Comparison of ENCODE assay signal across 18 mouse cellular contexts in the genomic region with DNA sequence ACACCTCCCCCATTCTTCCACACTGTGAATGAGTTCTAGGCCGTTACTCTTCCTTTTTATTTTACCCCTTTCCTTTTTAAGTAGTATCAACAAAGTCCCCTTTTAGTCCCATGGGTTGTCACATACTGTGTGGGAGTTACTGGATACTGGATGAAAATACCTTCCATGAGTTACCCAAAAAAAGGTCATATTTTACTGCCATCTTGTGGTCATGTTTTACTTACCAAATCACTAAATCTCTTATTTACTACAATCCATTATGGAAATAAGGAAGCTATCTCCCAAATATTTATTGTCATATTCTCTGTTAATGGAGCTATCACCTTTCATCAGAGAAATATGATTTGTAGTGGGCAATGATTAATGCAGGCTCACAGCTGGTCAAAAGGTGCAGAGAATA.
A peak's percentile ranks its signal among the peaks of the same experiment; 100 is the strongest.
DNase-seq lines count a peak whose midpoint lies in the region; ATAC-seq and TF ChIP-seq lines count a peak whose summit lies in the region.
"Had no signal": no experiment of that assay in that cellular context is flagged by ENCODE, and none has a peak within 500 bp of the region (broad histone marks: within the 10 kb centered on the region; RNA-seq: fewer than 3 reads in every experiment).

No protein-coding gene starts in this region.

- no peak overlapping the region for H3K4me3 ChIP-seq in forebrain, embryonic 14.5 days (ENCODE audit: low read depth, low read length)
- no peak overlapping the region for H3K4me3 ChIP-seq in forebrain, embryonic 13.5 days
- no peak overlapping the region for H3K4me3 ChIP-seq in left cerebral cortex, adult 2 months
- no peak overlapping the region for H3K4me3 ChIP-seq in MEL (ENCODE audit: control insufficient read depth in 1 of 2, insufficient read depth in 1 of 2, low read depth in 2 of 2, low read length in 2 of 2)
- H3K4me3 ChIP-seq: heart, embryonic 12.5 days; limb, embryonic 13.5 days; neural tube, embryonic 12.5 days had no signal

- peak; percentile 36 for TF ChIP-seq CTCF in left cerebral cortex, adult 2 months (IDR thresholded peaks at IDR 0.05)
- peak in 1 of 3 experiments; percentile 58; a peak in 2 of 6 replicates for TF ChIP-seq CTCF in MEL (IDR thresholded peaks at IDR 0.05 in 2 of 3, conservative IDR thresholded peaks at IDR 0.05 in 1 of 3; ENCODE audit: control insufficient read depth in 1 of 3, insufficient read depth in 1 of 3, low read depth in 2 of 3, low read length in 3 of 3, poor library complexity in 1 of 3, severe bottlenecking in 1 of 3)
- no peak for TF ChIP-seq CTCF in brain, embryonic 14.5 days (IDR thresholded peaks at IDR 0.05; ENCODE audit: borderline replicate concordance, extremely low read depth, insufficient read depth, insufficient read length)

- peak; percentile 72 for TF ChIP-seq RAD21 in MEL (IDR thresholded peaks at IDR 0.05; ENCODE audit: low read depth, low read length)

- H3K4me1 ChIP-seq in forebrain, embryonic 14.5 days (ENCODE audit: control insufficient read depth, insufficient read depth, low read length) = no peaks in the 10 kb centered on the region
- no peaks in the 10 kb centered on the region for H3K4me1 ChIP-seq in forebrain, embryonic 13.5 days
- no peaks in the 10 kb centered on the region for H3K4me1 ChIP-seq in MEL (ENCODE audit: control insufficient read depth in 1 of 2, insufficient read depth in 2 of 2, low read length in 2 of 2)
- H3K4me1 ChIP-seq: heart, embryonic 12.5 days; limb, embryonic 13.5 days; neural tube, embryonic 12.5 days had no signal

- no peak for TF ChIP-seq EP300 in MEL (IDR thresholded peaks at IDR 0.05; ENCODE audit: low read depth in 1 of 2, low read length in 2 of 2)

- H3K9me3 ChIP-seq in forebrain, embryonic 14.5 days (replicated peaks; ENCODE audit: control insufficient read depth, low read length) = no peaks in the 10 kb centered on the region
- no peaks in the 10 kb centered on the region for H3K9me3 ChIP-seq in forebrain, embryonic 13.5 days (replicated peaks)
- no peaks in the 10 kb centered on the region for H3K9me3 ChIP-seq in MEL (replicated peaks; ENCODE audit: insufficient read depth, low read length)
- H3K9me3 ChIP-seq: heart, embryonic 12.5 days; limb, embryonic 13.5 days; neural tube, embryonic 12.5 days had no signal

- intact Hi-C loops in left cerebral cortex, adult 2 months (cut with DNase I) = no loop called here
- intact Hi-C loops in left cerebral cortex, postnatal 4 days (cut with DNase I) = no loop called here

- H3K9ac ChIP-seq in forebrain, embryonic 14.5 days (ENCODE audit: low read length) = no peak overlapping the region
- no peak overlapping the region for H3K9ac ChIP-seq in forebrain, embryonic 13.5 days
- no peak overlapping the region for H3K9ac ChIP-seq in MEL (ENCODE audit: control insufficient read depth, low read depth, low read length, poor library complexity, severe bottlenecking)
- H3K9ac ChIP-seq: heart, embryonic 12.5 days; limb, embryonic 13.5 days; liver, postnatal 0 days; neural tube, embryonic 12.5 days had no signal

- no peaks in the 10 kb centered on the region for H3K79me2 ChIP-seq in MEL (ENCODE audit: control insufficient read depth, insufficient read depth, low read length, poor library complexity)

- H3K4me2 ChIP-seq in forebrain, embryonic 14.5 days (ENCODE audit: low read length) = no peak overlapping the region
- no peak overlapping the region for H3K4me2 ChIP-seq in forebrain, embryonic 13.5 days
- H3K4me2 ChIP-seq: heart, embryonic 12.5 days; limb, embryonic 13.5 days; neural tube, embryonic 12.5 days had no signal

- H3K27ac ChIP-seq in forebrain, embryonic 14.5 days (ENCODE audit: low read depth, low read length) = no peak overlapping the region
- no peak overlapping the region for H3K27ac ChIP-seq in forebrain, embryonic 13.5 days
- H3K27ac ChIP-seq in left cerebral cortex, adult 2 months = no peak overlapping the region
- no peak overlapping the region for H3K27ac ChIP-seq in MEL (ENCODE audit: control insufficient read depth, low read depth, low read length)
- H3K27ac ChIP-seq: limb, embryonic 13.5 days; neural tube, embryonic 12.5 days had no signal

- no peaks in the 10 kb centered on the region for H3K36me3 ChIP-seq in forebrain, embryonic 14.5 days (ENCODE audit: control insufficient read depth, insufficient read depth, low read length)
- no peaks in the 10 kb centered on the region for H3K36me3 ChIP-seq in forebrain, embryonic 13.5 days (ENCODE audit: poor library complexity, severe bottlenecking)
- H3K36me3 ChIP-seq in MEL (ENCODE audit: control insufficient read depth in 1 of 2, insufficient read depth in 2 of 2, low read length in 2 of 2) = no peaks in the 10 kb centered on the region; a peak in 1 of 4 replicates
- H3K36me3 ChIP-seq: heart, embryonic 12.5 days; limb, embryonic 13.5 days; neural tube, embryonic 12.5 days had no signal

- TF ChIP-seq POLR2A in MEL (IDR thresholded peaks at IDR 0.05; ENCODE audit: control insufficient read depth in 1 of 2, insufficient read depth in 1 of 2, low read depth in 1 of 2, low read length in 2 of 2, poor library complexity in 1 of 2) = no peak
- no peak for TF ChIP-seq POLR2A in brain, embryonic 14.5 days (IDR thresholded peaks at IDR 0.05; ENCODE audit: borderline replicate concordance, extremely low read depth, insufficient read depth, insufficient read length, poor library complexity, severe bottlenecking)

- WGBS in forebrain, embryonic 14.5 days = 35% methylated on average over 1 of the region's 1 CpGs
- 31% methylated on average over 1 of the region's 1 CpGs for WGBS in forebrain, embryonic 13.5 days

- peak; percentile 39 for DNase-seq in forebrain, embryonic 14.5 days (ENCODE audit: low spot score)
- no peak for DNase-seq in left cerebral cortex, adult 2 months (ENCODE audit: extremely low spot score in 1 of 2, low spot score in 2 of 2)
- DNase-seq in left cerebral cortex, postnatal 4 days = no peak
- DNase-seq in MEL (ENCODE audit: low read depth, low spot score) = peak; percentile 45
- peak; percentile 17 for DNase-seq in brain, embryonic 14.5 days (ENCODE audit: low read depth)
- no peak for DNase-seq in gastrocnemius, adult 18-20 months (ENCODE audit: low spot score)
- DNase-seq in right cerebral cortex, postnatal 36 days (ENCODE audit: low spot score in 2 of 2) = no peak
- DNase-seq: cerebellum, adult 2 months; gastrocnemius, postnatal 25 days; kidney, adult 18-20 months; kidney, postnatal 4 days; liver, postnatal 0 days; thymus, adult 18-20 months had no signal

- no peaks in the 10 kb centered on the region for H3K27me3 ChIP-seq in forebrain, embryonic 14.5 days (replicated peaks; ENCODE audit: control insufficient read depth, insufficient read depth, low read length)
- no peaks in the 10 kb centered on the region for H3K27me3 ChIP-seq in forebrain, embryonic 13.5 days
- H3K27me3 ChIP-seq in MEL (ENCODE audit: control insufficient read depth in 1 of 2, insufficient read depth in 2 of 2, low read length in 2 of 2) = no peaks in the 10 kb centered on the region
- H3K27me3 ChIP-seq: heart, embryonic 12.5 days; limb, embryonic 13.5 days; neural tube, embryonic 12.5 days had no signal

- no peak for ATAC-seq in forebrain, embryonic 14.5 days
- ATAC-seq in forebrain, embryonic 13.5 days = no peak
- ATAC-seq: liver, postnatal 0 days; midbrain, embryonic 16.5 days had no signal

TF ChIP-seq in MEL, 35 proteins besides CTCF, POLR2A, EP300 and RAD21:
- no peak for TF ChIP-seq MAX (IDR thresholded peaks at IDR 0.05; ENCODE audit: low read length)
- peak; percentile 52 for TF ChIP-seq ZC3H11A (IDR thresholded peaks at IDR 0.05; ENCODE audit: low read depth, low read length)
- no peak for TF ChIP-seq E2F4 (IDR thresholded peaks at IDR 0.05; ENCODE audit: borderline replicate concordance, low read depth, low read length)
- TF ChIP-seq SMC3 (IDR thresholded peaks at IDR 0.05; ENCODE audit: low read depth, low read length) = peak; percentile 69
TF ChIP-seq in MEL: peak in this region for 2.

Comparison
In these comparisons a context has a peak if more than half of its experiments do, and no peak if none do; other contexts are left out.
1. DNase-seq: peak in forebrain, embryonic 14.5 days (single experiment), MEL (single experiment) and brain, embryonic 14.5 days (single experiment); none in left cerebral cortex, adult 2 months (0 of 2), left cerebral cortex, postnatal 4 days (single experiment), gastrocnemius, adult 18-20 months (single experiment) and right cerebral cortex, postnatal 36 days (0 of 2).